In the genomic region with DNA sequence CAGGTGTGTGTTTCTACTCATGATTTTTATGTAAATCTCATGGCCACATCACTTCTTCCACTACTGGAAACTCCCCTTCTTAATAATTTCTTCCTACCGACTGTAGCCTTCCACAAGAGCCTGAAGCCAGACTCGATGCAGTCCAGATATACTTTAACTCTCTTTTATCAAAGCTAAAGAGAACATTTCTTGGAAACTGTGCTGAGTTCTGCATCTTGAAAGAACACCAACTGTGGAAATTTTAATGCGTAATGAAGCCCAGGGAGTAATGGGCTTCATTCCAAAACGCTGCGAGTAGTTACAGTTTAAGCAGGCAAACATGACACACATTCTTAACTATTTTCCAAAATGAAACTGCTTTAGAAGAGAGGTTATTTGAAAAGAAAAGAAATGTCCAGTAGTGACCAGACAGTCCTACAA, we compare ENCODE assay signal across 10 mouse cellular contexts.
DNase-seq lines count a peak whose midpoint lies in the region; ATAC-seq lines count a peak whose summit lies in the region.
"Had no signal": no experiment of that assay in that cellular context is flagged by ENCODE, and none has a peak within 500 bp of the region (broad histone marks: within the 10 kb centered on the region; RNA-seq: fewer than 3 reads in every experiment).

No protein-coding gene starts in this region.

- no peak for ATAC-seq in monocyte, adult 5-6 weeks (replicated peaks; ENCODE audit: insufficient number of reproducible peaks, low FRiP score, low TSS enrichment, poor library complexity, severe bottlenecking)
- ATAC-seq in liver, embryonic 11.5 days (replicated peaks; ENCODE audit: low FRiP score): no peak
- ATAC-seq: intestine, embryonic 16.5 days had no signal

- H3K27me3 ChIP-seq in liver, embryonic 11.5 days (replicated peaks; ENCODE audit: control insufficient read depth, insufficient read depth, low read length): no peaks in the 10 kb centered on the region

- peak; percentile 26 for DNase-seq in layer of hippocampus, adult 11-12 months (ENCODE audit: low spot score)
- no peak for DNase-seq in layer of hippocampus, adult 8-10 months (ENCODE audit: low spot score in 2 of 2)
- peak; percentile 61 for DNase-seq in Muller cell, postnatal 12 days (ENCODE audit: inconsistent ontology term)
- peak; percentile 63 for DNase-seq in adipocyte (ENCODE audit: low spot score)
- peak; percentile 69 to 77 for DNase-seq in kidney, postnatal 25 days
- no peak for DNase-seq in liver, embryonic 11.5 days (ENCODE audit: low spot score)
- DNase-seq: cerebellum, adult 18-20 months had no signal

- H3K9me3 ChIP-seq in liver, embryonic 11.5 days (ENCODE audit: control insufficient read depth, low read length): no peaks in the 10 kb centered on the region

- WGBS in liver, embryonic 11.5 days: 86% methylated on average over 5 of the region's 5 CpGs

- no peaks in the 10 kb centered on the region for H3K36me3 ChIP-seq in liver, embryonic 11.5 days (ENCODE audit: control insufficient read depth, insufficient read depth, low read length)

- H3K4me3 ChIP-seq in liver, embryonic 11.5 days (ENCODE audit: low read depth, low read length): no peak overlapping the region

- no peaks in the 10 kb centered on the region for H3K4me1 ChIP-seq in liver, embryonic 11.5 days (replicated peaks; ENCODE audit: control insufficient read depth, insufficient read depth, low read length)

- no peak overlapping the region for H3K4me2 ChIP-seq in liver, embryonic 11.5 days

- H3K27ac ChIP-seq in liver, embryonic 11.5 days (ENCODE audit: low read depth, low read length): no peak overlapping the region
- H3K27ac ChIP-seq: macrophage had no signal

- no peak overlapping the region for H3K9ac ChIP-seq in liver, embryonic 11.5 days (ENCODE audit: low read depth, low read length)

Comparison
In these comparisons a context has a peak if more than half of its experiments do, and no peak if none do; other contexts are left out.
1. DNase-seq: peak in layer of hippocampus, adult 11-12 months (single experiment), Muller cell, postnatal 12 days (single experiment), adipocyte (single experiment) and kidney, postnatal 25 days (2 of 2); none in layer of hippocampus, adult 8-10 months (0 of 2) and liver, embryonic 11.5 days (single experiment).